18 mouse cellular contexts compared by ENCODE assay signal in genomic region chr6:136139967-136140366, GRCm38 (mm10). TPM values are rescaled to one million over a fixed set of nuclear protein-coding genes. Genes with fewer than 3 reads are reported as not detected.
"Had no signal": no experiment of that assay in that cellular context is flagged by ENCODE, and none has a peak within 500 bp of the region (broad histone marks: within the 10 kb centered on the region; RNA-seq: fewer than 3 reads in every experiment).

No protein-coding gene starts in this region.

- DNase-seq: liver, postnatal 0 days; lung, adult 2 months; lung, postnatal 14 days; lung, postnatal 36 days; right cerebral cortex, postnatal 14 days; thymus, adult 18-20 months; thymus, postnatal 14 days; thymus, postnatal 36 days had no signal

- H3K4me1 ChIP-seq: lung, embryonic 15.5 days; megakaryocyte, embryonic 14.5 days; midbrain, embryonic 13.5 days; neural tube, embryonic 12.5 days; stomach, embryonic 15.5 days had no signal

- H3K4me3 ChIP-seq: lung, embryonic 15.5 days; megakaryocyte, embryonic 14.5 days; midbrain, embryonic 13.5 days; midbrain, embryonic 15.5 days; neural tube, embryonic 12.5 days; stomach, embryonic 15.5 days had no signal

- H3K9ac ChIP-seq: liver, postnatal 0 days; lung, embryonic 15.5 days; midbrain, embryonic 13.5 days; midbrain, embryonic 15.5 days; neural tube, embryonic 12.5 days; stomach, embryonic 15.5 days had no signal

- H3K27ac ChIP-seq: lung, embryonic 15.5 days; macrophage; midbrain, embryonic 13.5 days; midbrain, embryonic 15.5 days; neural tube, embryonic 12.5 days; stomach, embryonic 15.5 days had no signal

- ATAC-seq: liver, postnatal 0 days; lung, postnatal 0 days; midbrain, embryonic 13.5 days; midbrain, embryonic 15.5 days had no signal

- H3K27me3 ChIP-seq: lung, embryonic 15.5 days; megakaryocyte, embryonic 14.5 days; midbrain, embryonic 13.5 days; midbrain, embryonic 15.5 days; neural tube, embryonic 12.5 days; stomach, embryonic 15.5 days had no signal

- H3K36me3 ChIP-seq: lung, embryonic 15.5 days; midbrain, embryonic 13.5 days; midbrain, embryonic 15.5 days; neural tube, embryonic 12.5 days; stomach, embryonic 15.5 days had no signal

- H3K4me2 ChIP-seq: lung, embryonic 15.5 days; midbrain, embryonic 11.5 days; midbrain, embryonic 13.5 days; midbrain, embryonic 15.5 days; neural tube, embryonic 12.5 days; stomach, embryonic 15.5 days had no signal

- H3K9me3 ChIP-seq: lung, embryonic 15.5 days; midbrain, embryonic 13.5 days; midbrain, embryonic 15.5 days; neural tube, embryonic 12.5 days; stomach, embryonic 15.5 days had no signal

RNA-seq across cellular contexts. Expression of gene Grin2b, which starts 33.3 kb away (rescaled TPM):
- polyA plus RNA-seq: macrophage; thymus, postnatal 0 days had no signal
